Mouse (Mus musculus) adrenal gland (tissue): ENCODE data around the gene Ahctf1.

Source experiments
- intact Hi-C: fragments of 180-260 bp; cut with DNase I; formaldehyde crosslinking; loops from one replicate; pipeline ENCODE4 v1.15.1; 2025

Ahctf1 gene

GRCm38 (mm10) chr1:179805751-179806150 lies 2.3 kb upstream of the Ahctf1 start:
- intact Hi-C loops: no loop called here

GRCm38 (mm10) chr1:179804140-179804881 lies 831 bp upstream of the Ahctf1 start:
- intact Hi-C loops: loop anchor here (5.0 kb wide), 1 partner anchor 43 kb away; no protein-coding TSS in a partner anchor

- intact Hi-C loops: loop anchor here (5.0 kb wide), 1 partner anchor 44 kb away; no protein-coding TSS in a partner anchor
These were observed 619 bp downstream of the Ahctf1 start, which contains the start of gene Gm10518 for GRCm38 (mm10) chr1:179802610-179803512. TSS of gene Gm10518 (plus strand) at chr1:179803376.

DNA sequence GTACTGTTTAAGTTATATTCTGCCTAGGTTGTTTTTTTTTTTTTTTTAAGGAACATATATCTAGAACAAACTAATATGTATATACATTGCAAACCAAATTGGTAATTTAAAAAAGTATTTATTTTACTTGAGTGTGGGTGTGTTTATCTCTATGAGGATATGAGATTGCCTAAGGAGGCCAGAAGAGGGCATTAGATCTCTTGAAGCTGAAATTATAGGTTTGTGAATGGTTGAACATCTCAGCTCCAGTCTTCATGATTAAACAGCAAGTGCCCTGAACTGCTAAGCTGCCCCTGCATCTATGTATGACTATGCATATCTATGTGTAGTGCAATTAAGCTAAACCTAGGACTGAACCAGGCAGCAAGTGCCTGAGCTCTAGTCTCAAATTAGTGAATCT lies 4.7 kb downstream of the Ahctf1 start:
- intact Hi-C loops: no loop called here

DNA sequence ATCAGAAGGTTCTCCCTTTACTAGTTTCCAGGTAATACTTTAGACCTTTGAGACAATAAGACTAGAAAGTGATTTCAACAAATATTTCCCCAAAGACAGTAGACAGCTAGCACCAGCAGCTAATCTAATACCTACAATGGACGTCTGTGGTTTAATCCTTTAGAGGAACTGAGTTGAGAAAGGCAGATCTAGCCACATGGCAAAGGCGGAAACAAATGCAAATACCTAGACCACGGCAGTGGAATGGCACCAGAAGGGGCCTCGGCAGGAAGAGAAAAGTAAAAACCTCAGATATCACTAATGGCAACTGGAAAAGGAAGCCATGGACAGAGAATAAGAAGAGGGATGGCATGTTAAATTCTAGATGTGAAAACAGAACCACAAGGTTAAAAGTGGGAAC lies 16.2 kb downstream of the Ahctf1 start:
- intact Hi-C loops: loop anchor here (5.0 kb wide), 1 partner anchor 35 kb away; no protein-coding TSS in a partner anchor

- intact Hi-C loops: loop anchor here (5.0 kb wide), 1 partner anchor 33 kb away; no protein-coding TSS in a partner anchor
These were observed 18.0 kb downstream of the Ahctf1 start for GRCm38 (mm10) chr1:179785502-179785901.

DNA sequence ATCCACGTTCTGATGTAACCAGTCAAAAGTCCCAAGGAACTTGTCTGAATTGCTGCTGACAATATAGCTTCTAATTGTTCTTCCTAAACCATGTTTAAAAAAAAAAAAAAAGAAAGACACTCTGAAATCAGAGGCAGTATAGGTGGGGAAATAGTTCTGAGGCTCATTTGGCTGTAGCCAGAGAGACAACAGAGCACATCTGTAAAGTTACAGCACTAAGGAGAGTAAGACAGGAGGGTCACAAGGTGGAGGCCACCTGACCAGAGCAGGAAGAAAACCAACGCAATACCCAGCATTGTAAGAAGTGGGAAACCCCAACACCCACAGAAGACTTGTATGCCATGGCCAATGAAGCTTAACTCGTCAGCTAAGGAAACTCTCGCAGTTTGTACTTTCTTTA lies 19.4 kb downstream of the Ahctf1 start:
- intact Hi-C loops: no loop called here

GRCm38 (mm10) chr1:179776831-179777230 lies 26.6 kb downstream of the Ahctf1 start:
- intact Hi-C loops: no loop called here

- intact Hi-C loops: no loop called here
These were observed 42.9 kb downstream of the Ahctf1 start for GRCm38 (mm10) chr1:179760553-179760952.

GRCm38 (mm10) chr1:179760086-179760485 lies 43.4 kb downstream of the Ahctf1 start:
- intact Hi-C loops: no loop called here

- intact Hi-C loops: no loop called here
These were observed 47.0 kb downstream of the Ahctf1 start for GRCm38 (mm10) chr1:179756477-179756876.

GRCm38 (mm10) chr1:179753006-179753405 lies 50.5 kb downstream of the Ahctf1 start:
- intact Hi-C loops: loop anchor here (5.0 kb wide), 1 partner anchor 34 kb away; no protein-coding TSS in a partner anchor

GRCm38 (mm10) chr1:179752276-179752675 lies 51.2 kb downstream of the Ahctf1 start:
- intact Hi-C loops: loop anchor here (5.0 kb wide), 1 partner anchor 35 kb away; no protein-coding TSS in a partner anchor

DNA sequence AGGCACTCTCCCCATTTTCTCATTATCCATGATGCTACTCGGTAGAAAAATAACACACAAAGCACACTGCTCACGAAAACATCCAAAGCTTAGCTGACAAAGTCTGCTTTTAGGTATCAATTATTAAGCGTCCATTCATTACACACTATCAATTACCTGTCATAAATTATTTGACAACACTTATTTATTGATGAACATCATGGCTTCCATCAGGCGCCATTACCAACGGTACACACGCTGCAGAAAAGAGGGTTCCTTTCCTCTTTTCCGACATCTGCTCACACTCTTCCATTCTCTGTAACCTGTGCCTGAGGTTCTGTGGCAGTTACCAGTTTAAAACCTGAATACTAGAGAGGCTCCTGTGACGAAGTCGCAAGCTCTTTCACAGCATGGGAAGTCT lies 58.3 kb downstream of the Ahctf1 start, which contains the start of gene Kif28:
Kif28 (minus strand) TSS at position 101 of the 400 bp plus-strand sequence.
- intact Hi-C loops: no loop called here

- intact Hi-C loops: no loop called here
These were observed 59.8 kb downstream of the Ahctf1 start for GRCm38 (mm10) chr1:179743593-179744193.

DNA sequence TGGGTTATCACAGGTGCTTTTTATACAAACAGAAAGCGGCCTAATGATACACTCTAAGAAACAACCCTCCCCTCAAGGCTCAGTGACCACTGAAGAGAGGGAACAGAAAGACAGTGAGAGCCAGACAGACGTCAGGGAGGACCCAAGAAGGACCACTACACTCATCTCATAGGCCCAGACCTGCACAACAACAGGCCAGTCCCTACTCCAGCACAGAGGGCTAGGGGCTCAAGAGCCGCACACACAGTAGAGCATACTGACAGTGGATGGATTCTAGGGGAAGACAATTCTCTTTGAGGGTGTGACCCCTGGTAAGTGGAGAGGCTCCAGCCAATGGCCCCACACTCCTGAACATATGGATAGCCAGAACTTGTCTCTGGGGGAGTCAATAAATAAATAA lies 67.0 kb downstream of the Ahctf1 start:
- intact Hi-C loops: loop anchor here (10.0 kb wide), 1 partner anchor 92 kb away; no protein-coding TSS in a partner anchor

DNA sequence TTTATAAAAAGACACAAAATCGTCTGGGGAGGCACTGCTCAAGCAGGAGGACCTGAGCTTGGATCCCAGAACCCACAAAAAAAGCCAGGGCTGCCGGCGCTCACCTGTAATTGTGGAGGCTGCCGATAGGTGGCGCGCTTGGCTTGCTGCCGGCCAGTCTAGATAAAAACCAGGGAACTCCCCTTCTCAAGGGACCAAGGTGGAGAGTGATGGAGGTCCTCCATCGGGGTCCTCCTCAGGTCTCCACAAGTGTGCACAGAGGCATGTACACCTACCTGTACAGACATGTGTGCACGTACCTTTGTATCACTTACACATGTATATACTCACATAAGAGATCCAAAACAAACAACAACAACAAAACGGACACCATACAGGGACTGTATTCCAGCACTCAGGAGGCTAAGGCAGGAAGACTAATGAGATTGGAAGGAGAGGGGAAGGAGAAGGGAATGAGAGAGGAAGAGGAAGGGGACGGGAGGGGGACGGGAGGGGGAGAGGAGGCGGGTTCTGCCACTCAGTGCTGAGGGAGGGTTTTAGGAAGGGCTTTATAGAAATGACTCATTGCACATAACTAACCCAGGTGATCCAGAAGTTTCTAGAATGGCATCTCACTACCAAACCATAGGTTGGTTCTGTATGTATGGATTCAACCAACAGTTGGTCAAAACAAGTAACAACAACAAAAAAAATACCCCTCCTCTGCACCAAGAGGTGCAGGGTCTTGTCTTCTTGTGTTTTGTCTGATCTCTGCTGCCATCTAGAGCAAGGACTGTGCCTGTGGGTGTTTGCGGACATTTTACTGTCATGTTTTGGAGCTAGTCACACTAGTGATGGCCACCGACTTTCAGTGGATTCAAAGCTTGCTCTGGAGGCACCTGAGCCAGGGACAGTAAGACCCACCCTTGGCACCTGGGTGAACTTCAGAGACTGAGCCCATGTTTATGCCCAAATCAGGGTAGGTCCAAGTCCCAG lies 68.7 kb downstream of the Ahctf1 start:
- intact Hi-C loops: loop anchor here (10.0 kb wide), 1 partner anchor 90 kb away; no protein-coding TSS in a partner anchor

DNA sequence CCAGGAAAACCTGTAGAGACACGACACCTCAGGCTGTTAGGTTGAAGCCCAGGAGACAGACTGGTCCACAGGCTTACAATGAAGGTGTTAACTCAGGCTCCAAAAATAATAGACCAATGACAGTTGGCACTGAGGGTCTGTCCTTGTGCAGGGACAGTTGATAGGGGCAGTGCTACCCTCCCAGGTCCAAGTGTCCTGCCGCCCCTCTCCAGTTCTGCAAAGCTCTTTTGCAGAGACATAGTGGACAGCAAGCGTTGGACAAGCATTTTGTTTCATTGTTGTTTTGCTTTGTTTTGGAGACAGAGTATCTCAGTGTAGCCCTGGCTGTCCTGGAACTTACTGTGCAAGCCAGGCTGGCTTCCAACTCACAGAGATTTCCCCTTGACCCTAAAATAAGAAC lies 72.1 kb downstream of the Ahctf1 start:
- intact Hi-C loops: loop anchor here (10.0 kb wide), 1 partner anchor 87 kb away; no protein-coding TSS in a partner anchor

- intact Hi-C loops: no loop called here
These were observed 74.8 kb downstream of the Ahctf1 start for GRCm38 (mm10) chr1:179728661-179729060.
